Mouse (Mus musculus) hindbrain, embryonic 11.5 days (tissue): ENCODE results near the gene Adamts15. TPM values are rescaled to one million over a fixed set of nuclear protein-coding genes. Genes with fewer than 3 reads are reported as not detected.

Experiments
- ATAC-seq: fragments of 200-750 bp; cut with Nextera tagmentation; 2 replicates; pipeline ENCODE4 v1.8.0; 2017; ENCODE audit warnings: mild to moderate bottlenecking, moderate TSS enrichment, moderate library complexity; ENCODE audit not compliant: low FRiP score
- DNase-seq: peaks from one replicate; pipeline ENCODE4 v3.0.0-alpha.2; 2015; ENCODE audit warnings: low spot score
- H3K27ac ChIP-seq: fragments of 300-500 bp; sonication (generic); 2 replicates; pipeline ENCODE4 v1.5.1; 2014; ENCODE audit warnings: mild to moderate bottlenecking, low read depth, low read length
- H3K27me3 ChIP-seq: fragments of 300-500 bp; sonication (generic); 2 replicates; pipeline ENCODE4 v1.6.1; 2014; ENCODE audit warnings: mild to moderate bottlenecking, low read length, moderate library complexity, mixed read lengths; ENCODE audit not compliant: control insufficient read depth, insufficient read depth
- H3K36me3 ChIP-seq: fragments of 300-500 bp; sonication (generic); 2 replicates; pipeline ENCODE4 v1.6.1; 2014; ENCODE audit warnings: mild to moderate bottlenecking, low read length, moderate library complexity, mixed read lengths; ENCODE audit not compliant: control insufficient read depth, insufficient read depth
- H3K4me1 ChIP-seq: fragments of 300-500 bp; sonication (generic); replicated peaks from 2 replicates; pipeline ENCODE4 v1.6.1; 2014; ENCODE audit warnings: low read length, mixed read lengths; ENCODE audit not compliant: control insufficient read depth, insufficient read depth
- H3K4me2 ChIP-seq: fragments of 300-500 bp; sonication (generic); replicated peaks from 2 replicates; pipeline ENCODE4 v1.6.1; 2014; ENCODE audit warnings: mild to moderate bottlenecking, low read depth, low read length
- H3K4me3 ChIP-seq: fragments of 300-500 bp; sonication (generic); 2 replicates; pipeline ENCODE4 v1.5.1; 2014; ENCODE audit warnings: low read depth, low read length
- H3K9ac ChIP-seq: fragments of 300-500 bp; sonication (generic); 2 replicates; pipeline ENCODE4 v1.6.1; 2014; ENCODE audit warnings: low read depth, low read length
- H3K9me3 ChIP-seq: fragments of 300-500 bp; sonication (generic); 2 replicates; pipeline ENCODE4 v1.6.1; 2016; ENCODE audit warnings: low read length; ENCODE audit not compliant: control insufficient read depth
- WGBS: fragments of 180-500 bp; shearing (Covaris S2); extraction: QIAGEN DNeasy Blood & Tissue Kit; methylation state at CpG from one replicate; pipeline ENCODE4 v1.1.7; 2014; 5-methylcytosine and 5-hydroxymethylcytosine counted together
- polyA plus RNA-seq: library from polyadenylated mRNA; unstranded; fragments of >200 nt; fragmentation: Nextera tagmentation; extraction: Ambion mirVana; gene quantifications from 2 replicates; pipeline ENCODE4 v1.2.1, GENCODE M21; 2014

The Adamts15 gene
- polyA plus RNA-seq, 1 experiment from 2014 or later = 3.4 TPM

- H3K36me3 ChIP-seq = no peaks in the 10 kb centered on the region
- ATAC-seq (no peak), DNase-seq (no peak)
- WGBS = 88% methylated on average over 6 of the region's 6 CpGs
- no peak overlapping the region for H3K9ac ChIP-seq
- no peaks in the 10 kb centered on the region for H3K9me3 ChIP-seq
- peaks cover 12% of the 10 kb centered on the region for H3K27me3 ChIP-seq
- no peak overlapping the region for H3K4me3 ChIP-seq
- H3K4me2 ChIP-seq = no peak overlapping the region
- no peak overlapping the region for H3K27ac ChIP-seq
- 0 out of 2 replicates have a peak, but pooled peaks cover under 1% of the 10 kb centered on the region for H3K4me1 ChIP-seq
These were observed 5.8 kb downstream of the Adamts15 start for GRCm38 (mm10) chr9:30916266-30916968.

GRCm38 (mm10) chr9:30914241-30914640 lies 8.0 kb downstream of the Adamts15 start:
- no peaks in the 10 kb centered on the region for H3K9me3 ChIP-seq
- no peak overlapping the region for H3K27ac ChIP-seq
- no peak overlapping the region for H3K4me3 ChIP-seq
- no peaks in the 10 kb centered on the region for H3K36me3 ChIP-seq
- H3K9ac ChIP-seq = no peak overlapping the region
- H3K4me1 ChIP-seq = no peaks in the 10 kb centered on the region
- no peak overlapping the region for H3K4me2 ChIP-seq
- 84% methylated on average over 2 of the region's 2 CpGs for WGBS
- DNase-seq (no peak), ATAC-seq (no peak)
- no peaks in the 10 kb centered on the region for H3K27me3 ChIP-seq

GRCm38 (mm10) chr9:30913429-30913828 lies 8.8 kb downstream of the Adamts15 start:
- no peak for DNase-seq
- WGBS = 74% methylated on average over 3 of the region's 3 CpGs

DNA sequence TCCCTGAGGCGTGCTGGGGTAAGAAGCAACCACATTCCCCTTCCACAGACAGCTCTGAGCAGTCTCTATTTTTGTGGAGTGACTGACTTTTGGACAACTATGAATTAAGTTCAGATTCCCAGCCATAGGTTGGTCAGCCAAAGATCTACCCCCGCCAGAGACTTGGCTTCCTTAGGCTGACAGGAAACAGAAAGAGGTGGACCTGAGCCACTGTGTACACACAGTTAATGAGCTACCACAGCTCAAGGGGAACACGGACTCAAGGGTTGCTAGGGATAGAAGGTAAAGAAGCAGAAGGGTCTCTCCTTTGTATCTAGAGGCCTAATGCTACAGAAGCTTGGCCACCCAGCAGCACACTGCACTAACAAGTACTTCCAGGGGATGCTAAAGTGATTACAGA lies 10.1 kb downstream of the Adamts15 start:
- Histone ChIP-seq H3K9ac (no peak overlapping the region), H3K4me3 (no peak overlapping the region), H3K36me3 (no peaks in the 10 kb centered on the region), H3K27ac (no peak overlapping the region), H3K27me3 (no peaks in the 10 kb centered on the region), H3K4me2 (no peak overlapping the region), H3K9me3 (no peaks in the 10 kb centered on the region), H3K4me1 (no peaks in the 10 kb centered on the region)
- DNase-seq (no peak), ATAC-seq (no peak)
- 81% methylated on average over 3 of the region's 3 CpGs for whole genome bisulfite sequencing

More at GRCm38 (mm10) chr9:30913429-30913828, 8.8 kb downstream of the Adamts15 start:
- no peak for ATAC-seq
- H3K9ac ChIP-seq = no peak overlapping the region
- H3K4me2 ChIP-seq = no peak overlapping the region
- H3K27ac ChIP-seq = no peak overlapping the region
- no peak overlapping the region for H3K4me3 ChIP-seq
- no peaks in the 10 kb centered on the region for H3K27me3 ChIP-seq
- H3K4me1 ChIP-seq = no peaks in the 10 kb centered on the region
- H3K36me3 ChIP-seq = no peaks in the 10 kb centered on the region
- no peaks in the 10 kb centered on the region for H3K9me3 ChIP-seq

GRCm38 (mm10) chr9:30910491-30910890 lies 11.8 kb downstream of the Adamts15 start:
- Histone ChIP-seq H3K36me3 (no peaks in the 10 kb centered on the region), H3K9me3 (no peaks in the 10 kb centered on the region), H3K27ac (no peak overlapping the region), H3K27me3 (no peaks in the 10 kb centered on the region), H3K4me3 (no peak overlapping the region), H3K4me1 (no peaks in the 10 kb centered on the region), H3K4me2 (no peak overlapping the region), H3K9ac (no peak overlapping the region)
- DNase-seq = no peak
- ATAC-seq = no peak
- WGBS = 88% methylated on average over 5 of the region's 5 CpGs

GRCm38 (mm10) chr9:30908973-30909372 lies 13.3 kb downstream of the Adamts15 start:
- no peak for ATAC-seq
- Histone ChIP-seq H3K9me3 (no peaks in the 10 kb centered on the region), H3K36me3 (no peaks in the 10 kb centered on the region), H3K4me2 (no peak overlapping the region), H3K27me3 (no peaks in the 10 kb centered on the region), H3K27ac (no peak overlapping the region), H3K4me3 (no peak overlapping the region), H3K9ac (no peak overlapping the region), H3K4me1 (no peaks in the 10 kb centered on the region)
- WGBS = 86% methylated on average over 5 of the region's 5 CpGs
- no peak for DNase-seq

DNA sequence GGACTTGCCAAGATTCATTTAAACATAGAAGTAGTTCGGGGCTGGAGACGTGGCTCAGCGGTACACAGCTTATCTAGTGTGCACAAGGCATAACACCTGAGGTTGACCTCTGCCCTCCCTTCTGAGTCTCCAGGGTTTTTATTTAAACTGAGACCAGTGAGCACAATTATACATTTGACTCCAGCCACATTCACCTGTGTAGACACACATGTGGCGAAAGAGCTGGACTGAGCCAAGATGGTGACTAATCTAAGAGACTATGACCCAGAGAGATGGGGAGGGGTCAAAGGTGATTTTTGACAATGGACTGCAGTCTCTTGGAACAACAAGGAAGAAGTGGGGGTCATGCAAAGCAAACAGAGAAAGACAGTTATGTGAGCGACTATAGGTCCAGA lies 14.0 kb downstream of the Adamts15 start:
- Histone ChIP-seq H3K27ac (no peak overlapping the region), H3K36me3 (no peaks in the 10 kb centered on the region), H3K9me3 (no peaks in the 10 kb centered on the region), H3K27me3 (no peaks in the 10 kb centered on the region), H3K4me1 (no peaks in the 10 kb centered on the region), H3K4me2 (no peak overlapping the region), H3K9ac (no peak overlapping the region), H3K4me3 (no peak overlapping the region)
- 88% methylated on average over 5 of the region's 5 CpGs for WGBS
- ATAC-seq = no peak
- no peak for DNase-seq

DNA sequence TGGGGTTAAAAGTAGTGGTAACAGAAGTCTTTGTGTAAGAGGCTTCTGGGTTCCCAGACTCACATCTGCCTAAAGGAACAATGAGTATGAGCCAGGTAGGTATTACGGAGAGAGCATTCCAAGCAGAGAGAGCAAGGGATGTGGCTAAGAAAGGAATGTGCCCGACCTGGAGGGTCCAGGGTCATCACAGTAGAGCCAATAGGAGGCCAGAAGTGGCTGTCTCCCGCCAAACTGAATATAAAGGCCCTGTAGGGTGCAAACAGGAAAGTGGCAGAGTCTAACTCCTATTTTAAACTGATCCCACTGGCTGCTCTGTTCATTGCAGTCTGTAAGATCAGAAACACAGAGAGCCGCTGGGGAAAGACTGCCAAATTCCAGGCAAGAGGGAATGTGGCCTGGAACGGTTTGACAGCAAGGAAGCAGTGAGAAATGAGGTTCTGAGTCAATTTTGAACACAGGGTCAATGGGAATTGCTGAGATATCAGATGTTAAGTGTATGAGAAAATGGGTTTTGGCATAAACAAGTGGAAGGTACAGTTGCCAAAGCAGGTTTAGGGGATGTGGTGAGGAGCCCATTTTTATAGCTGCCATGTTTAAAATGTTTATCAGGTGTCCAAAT lies 14.5 kb downstream of the Adamts15 start:
- Histone ChIP-seq H3K9me3 (no peaks in the 10 kb centered on the region), H3K36me3 (no peaks in the 10 kb centered on the region), H3K4me2 (no peak overlapping the region), H3K4me1 (no peaks in the 10 kb centered on the region), H3K27ac (no peak overlapping the region), H3K9ac (no peak overlapping the region), H3K4me3 (no peak overlapping the region), H3K27me3 (no peaks in the 10 kb centered on the region)
- WGBS = 51% methylated on average over 5 of the region's 5 CpGs
- DNase-seq (no peak), ATAC-seq (no peak)

DNA sequence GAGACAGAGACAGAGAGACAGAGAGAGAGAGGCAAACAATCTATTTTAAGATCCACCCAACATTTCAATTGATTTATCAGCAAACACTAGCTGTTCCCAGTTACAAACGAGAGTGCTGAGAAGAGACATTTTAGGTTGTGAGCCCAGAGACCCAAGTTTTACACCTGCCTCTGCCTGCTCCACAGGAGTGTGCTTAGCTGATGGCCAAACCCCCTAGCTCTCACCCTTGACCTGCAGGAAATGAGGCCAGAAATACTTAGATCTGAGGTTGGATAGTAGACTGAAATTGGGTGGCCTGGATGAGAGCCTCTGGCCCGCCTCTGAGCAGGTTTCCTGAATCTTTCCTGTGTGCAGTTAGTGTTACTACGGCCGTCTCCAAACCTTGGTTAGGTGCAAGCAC lies 15.8 kb downstream of the Adamts15 start:
- no peak overlapping the region for H3K4me2 ChIP-seq
- 88% methylated on average over 4 of the region's 4 CpGs for WGBS
- DNase-seq (no peak), ATAC-seq (no peak)
- H3K4me3 ChIP-seq = no peak overlapping the region
- H3K36me3 ChIP-seq = no peaks in the 10 kb centered on the region
- no peak overlapping the region for H3K27ac ChIP-seq
- H3K9ac ChIP-seq = no peak overlapping the region
- H3K4me1 ChIP-seq = no peaks in the 10 kb centered on the region
- no peaks in the 10 kb centered on the region for H3K27me3 ChIP-seq
- no peaks in the 10 kb centered on the region for H3K9me3 ChIP-seq
